Mouse (Mus musculus) large intestine, adult 2 months (tissue): Measurements from ENCODE around the gene Tppp2. TPM values are rescaled to one million over a fixed set of nuclear protein-coding genes. Genes with fewer than 3 reads are reported as not detected.
"Not testable (repeated sequence)": the region's sequence is repeated elsewhere in the genome, so short reads cannot be mapped to it uniquely, and the experiment has no call there.

Experiments
- DNase-seq: peaks from one replicate; pipeline ENCODE4 v3.0.0-alpha.2; 2012; ENCODE audit warnings: low read depth, low spot score
- WGBS: fragments of 180-500 bp; shearing (Covaris S2); methylation state at CpG from one replicate; pipeline ENCODE4 v1.1.7; 2018; 5-methylcytosine and 5-hydroxymethylcytosine counted together
- polyA plus RNA-seq: library from polyadenylated mRNA; depleted of rRNA; stranded (reverse); fragments of >200 nt; gene quantifications from 2 replicates; pipeline ENCODE4 v1.2.3, GENCODE M21; 2012

Gene Tppp2
- polyA plus RNA-seq, 1 experiment, result not detected

DNA sequence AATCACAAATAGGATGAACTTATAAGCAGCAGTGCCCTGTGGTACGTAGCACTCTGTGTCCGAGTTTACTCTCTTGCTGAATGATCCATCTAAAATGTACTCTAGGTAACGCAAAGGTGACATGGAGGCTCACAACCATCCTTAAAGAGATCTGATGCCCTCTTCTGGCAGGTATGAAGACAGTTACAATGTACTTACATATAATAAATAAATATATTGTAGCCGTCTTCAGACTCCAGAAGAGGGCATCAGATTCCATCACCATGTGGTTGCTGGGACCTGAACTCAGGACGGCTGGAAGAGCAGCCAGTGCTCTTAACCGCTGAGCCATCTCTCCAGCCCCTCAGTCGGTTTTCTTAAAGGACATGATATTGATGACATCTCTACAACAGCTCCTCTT is 13.5 kb upstream of the Tppp2 start:
- no peak for DNase-seq
- WGBS, result 49% methylated on average over 7 of the region's 7 CpGs

DNA sequence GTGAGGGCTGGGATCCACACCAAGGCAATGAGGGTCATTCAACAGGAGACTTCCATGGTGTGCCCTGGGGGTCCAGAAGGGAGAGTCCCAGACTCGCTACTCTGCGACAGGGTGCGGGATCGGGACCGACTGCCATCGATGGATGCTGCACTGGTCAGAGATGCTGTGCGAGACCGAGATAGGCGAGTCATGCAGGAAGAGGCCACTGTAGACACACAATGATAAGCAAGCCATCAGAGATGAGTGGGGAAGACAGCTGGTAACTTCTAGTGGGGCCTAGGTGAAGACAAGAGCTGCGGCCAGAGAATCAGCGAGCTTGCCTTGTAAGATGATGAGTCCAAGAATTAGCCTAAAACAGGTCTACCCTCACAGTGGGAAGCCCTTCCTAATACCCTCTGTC is 12.1 kb upstream of the Tppp2 start:
- WGBS, result 92% methylated on average over 11 of the region's 11 CpGs
- no peak for DNase-seq

DNA sequence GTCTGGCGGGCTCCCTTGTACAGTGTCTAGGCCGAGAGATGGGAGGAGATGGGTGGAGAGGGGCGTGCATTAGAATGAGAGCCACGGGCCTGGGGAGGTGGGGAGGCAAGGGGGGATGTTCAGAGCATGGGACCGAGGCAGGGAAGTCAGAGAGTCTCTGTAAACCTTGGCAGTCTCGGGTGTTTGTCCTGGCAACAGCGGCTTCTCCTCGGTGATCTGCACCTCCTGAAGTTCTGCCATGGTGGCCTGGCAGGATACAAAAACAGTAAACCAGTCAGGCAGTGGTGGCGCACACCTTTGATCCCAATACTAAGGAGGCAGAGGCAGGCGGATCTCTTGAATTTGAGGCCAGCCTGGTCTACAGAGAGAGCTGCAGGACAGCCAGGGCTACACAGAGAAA is 6.9 kb upstream of the Tppp2 start:
- WGBS, result 88% methylated on average over 10 of the region's 10 CpGs
- DNase-seq, result no peak

DNA sequence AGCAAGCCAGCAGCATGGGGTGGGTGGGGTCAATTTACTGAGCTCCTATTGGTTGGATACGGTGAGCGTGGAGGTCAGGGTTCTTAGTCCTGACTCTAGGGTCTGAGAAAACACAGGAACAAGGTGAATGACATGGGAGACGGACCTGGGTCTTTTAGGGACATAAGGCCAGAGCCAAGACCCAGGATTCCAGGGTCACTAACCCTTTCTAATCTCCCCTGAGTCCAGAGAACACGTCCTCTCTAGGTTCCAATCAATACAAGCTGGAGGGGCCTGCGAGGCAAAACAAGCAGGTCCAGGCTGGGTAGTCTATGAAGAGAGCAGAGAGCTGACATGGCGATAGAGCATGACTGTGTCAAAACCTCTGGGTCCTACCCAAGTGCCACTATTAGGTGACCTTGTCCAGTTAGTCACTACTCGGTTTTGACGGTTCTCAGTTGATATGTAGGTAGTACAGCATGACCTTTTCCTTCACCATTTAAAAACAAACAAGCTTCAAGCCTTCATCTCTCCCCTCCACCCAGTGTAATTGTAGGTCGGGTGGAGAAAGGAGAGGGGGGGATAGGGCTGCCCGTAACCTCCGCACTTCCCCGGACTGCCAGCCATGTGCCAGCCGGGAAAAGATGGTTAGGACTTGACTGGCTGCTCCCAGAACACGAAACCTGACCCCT is 5.7 kb upstream of the Tppp2 start:
- 11% methylated on average over 14 of the region's 14 CpGs for WGBS
- DNase-seq, result no peak

DNA sequence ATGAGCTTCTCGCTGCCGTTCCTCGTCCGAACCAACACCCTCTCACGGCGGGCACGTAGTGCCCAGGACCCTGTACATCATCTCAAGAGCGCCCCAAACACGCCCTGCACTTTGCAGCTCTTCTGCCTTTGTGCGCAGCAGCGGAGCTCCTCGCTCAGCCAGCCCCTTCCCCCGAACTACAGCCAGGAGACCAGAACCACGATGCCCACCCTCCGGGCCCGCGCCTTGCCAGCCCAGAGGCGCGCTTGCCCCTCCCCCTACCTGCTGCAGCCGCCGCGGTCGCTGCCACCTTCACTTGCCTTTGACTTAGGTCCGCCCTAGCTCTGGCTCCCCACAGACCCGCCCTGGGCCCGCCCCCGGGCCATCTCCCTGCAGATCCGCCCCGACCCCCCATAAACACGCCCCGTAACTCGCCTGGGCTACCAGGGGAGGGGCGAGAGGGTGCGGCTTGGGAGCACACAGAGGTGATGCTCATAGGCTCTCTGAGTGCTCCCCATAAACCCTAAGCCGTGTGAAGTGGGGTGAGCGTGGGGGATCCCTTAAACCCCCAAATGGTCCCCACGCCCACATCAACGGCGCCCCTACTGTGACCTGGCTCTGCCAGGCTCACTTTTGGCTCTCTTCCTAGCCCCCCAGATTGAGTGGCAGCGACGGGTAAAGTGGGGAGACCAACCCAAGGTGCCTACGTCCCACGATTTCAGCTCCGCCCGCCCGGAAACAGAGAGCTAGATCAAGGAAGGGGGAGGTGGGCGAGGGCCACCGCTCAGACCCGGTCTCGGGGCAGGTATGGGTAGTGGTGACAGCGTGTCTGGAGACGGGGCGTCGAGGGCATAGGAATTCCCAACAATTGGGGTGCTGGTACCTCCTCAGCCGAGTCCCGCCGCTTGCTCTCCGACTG is 4.9 kb upstream of the Tppp2 start:
- WGBS, result under 1% methylated on average over 58 of the region's 58 CpGs
- DNase-seq, result peak; percentile 78

DNA sequence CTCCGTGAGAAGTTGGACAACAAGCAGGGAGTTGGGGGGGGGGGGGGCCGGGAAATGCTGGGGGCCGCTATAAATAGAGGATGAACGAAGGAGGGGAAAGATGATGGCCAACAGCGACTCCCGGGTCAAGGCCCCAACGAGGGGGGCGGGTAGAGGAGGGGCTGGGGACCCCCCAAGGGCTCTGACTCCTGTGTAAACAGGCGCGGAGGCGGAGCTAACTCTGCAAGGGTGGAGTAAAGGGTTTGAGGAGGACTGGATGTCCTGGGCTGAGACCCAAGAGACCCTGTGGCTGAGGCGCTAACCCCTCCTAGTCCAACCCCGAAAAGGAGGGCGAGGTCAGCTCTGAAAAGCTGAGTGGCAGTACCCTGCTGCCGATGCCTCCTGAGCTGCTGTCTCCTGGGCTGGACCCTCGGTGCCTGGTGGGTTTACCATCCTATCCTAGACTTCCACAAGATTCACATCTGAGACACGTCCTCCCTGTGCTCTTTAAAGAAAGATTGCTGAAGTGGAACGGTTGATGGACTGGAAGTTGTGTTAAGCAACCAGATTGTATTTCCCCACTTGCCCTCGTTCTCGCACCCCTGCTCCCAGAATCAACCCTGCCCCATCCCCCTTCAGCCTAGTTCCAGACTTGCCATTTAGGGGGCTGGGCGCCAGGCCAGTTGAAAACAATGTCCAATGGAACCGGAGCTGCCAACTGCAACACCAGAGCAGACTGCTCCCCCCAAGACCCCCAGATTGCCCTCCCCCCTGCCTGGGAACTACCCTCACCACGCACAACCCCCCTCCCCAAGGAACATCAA is 4.1 kb upstream of the Tppp2 start, which contains the start of gene Ndrg2:
TSS of gene Ndrg2 (minus strand) at position 199 of the 803 bp plus-strand sequence.
- DNase-seq, result no peak
- whole genome bisulfite sequencing, result 14% methylated on average over 23 of the region's 23 CpGs

DNA sequence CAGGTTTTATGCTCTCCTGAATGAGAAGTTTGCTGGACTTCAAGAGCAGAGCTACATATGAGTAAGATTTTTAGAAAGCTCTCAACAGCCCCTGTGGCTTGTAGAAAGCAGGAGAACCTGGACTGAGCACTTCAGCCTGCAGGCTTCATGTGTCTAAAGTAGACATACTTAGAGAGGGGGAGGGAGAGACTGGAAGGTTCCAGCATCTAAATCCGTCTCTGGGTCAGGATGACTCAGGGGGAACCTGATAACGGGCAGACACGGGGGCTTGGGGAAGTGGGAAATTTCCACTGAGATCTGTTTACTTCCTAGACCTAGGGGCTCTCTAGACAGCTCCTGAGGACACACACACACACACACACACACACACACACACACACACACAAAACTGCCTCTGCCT is 3.2 kb upstream of the Tppp2 start:
- DNase-seq, result no peak
- WGBS, result 20% methylated on average over 3 of the region's 3 CpGs

DNA sequence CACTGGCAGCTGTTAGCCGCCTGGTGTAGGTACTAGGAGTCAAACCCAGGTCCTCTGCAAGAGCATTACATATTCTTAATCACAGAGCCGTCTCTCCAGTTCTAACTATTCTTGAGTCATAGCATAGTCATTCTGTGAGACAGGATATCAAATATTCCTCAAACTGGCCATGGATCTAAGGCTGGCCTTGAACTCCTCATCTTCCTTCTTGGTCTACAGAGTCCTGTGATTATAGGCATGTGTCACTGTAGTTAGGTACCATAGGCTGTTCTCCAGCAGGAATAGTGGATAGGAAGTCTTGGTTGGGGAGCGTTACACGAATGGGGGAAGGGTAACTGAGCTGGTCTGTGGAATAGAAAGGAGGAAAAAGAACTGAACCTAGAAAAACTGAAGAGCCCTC is 1.7 kb upstream of the Tppp2 start:
- DNase-seq, result no peak
- 90% methylated on average over 4 of the region's 4 CpGs for WGBS

DNA sequence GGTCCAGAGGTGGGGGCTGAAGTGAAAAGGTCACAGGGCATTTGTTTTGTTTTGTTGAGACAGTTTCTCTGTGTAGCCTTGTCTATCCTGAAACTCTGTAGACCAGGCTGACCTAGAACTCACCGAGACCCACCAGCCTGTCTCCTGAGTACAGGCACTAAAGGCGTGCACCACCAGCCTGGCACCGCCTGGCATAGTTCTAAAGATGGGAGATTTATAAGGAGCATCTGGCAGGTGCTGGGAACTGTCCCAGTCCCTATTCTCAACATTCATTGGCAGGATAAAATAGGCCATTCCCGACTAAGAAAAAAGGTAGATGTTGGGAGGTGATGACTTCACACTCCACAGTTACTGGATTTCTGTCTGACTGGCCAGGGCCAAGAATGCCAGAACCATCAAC is 741 bp downstream of the Tppp2 start:
- WGBS, result 85% methylated on average over 4 of the region's 4 CpGs
- DNase-seq, result no peak

DNA sequence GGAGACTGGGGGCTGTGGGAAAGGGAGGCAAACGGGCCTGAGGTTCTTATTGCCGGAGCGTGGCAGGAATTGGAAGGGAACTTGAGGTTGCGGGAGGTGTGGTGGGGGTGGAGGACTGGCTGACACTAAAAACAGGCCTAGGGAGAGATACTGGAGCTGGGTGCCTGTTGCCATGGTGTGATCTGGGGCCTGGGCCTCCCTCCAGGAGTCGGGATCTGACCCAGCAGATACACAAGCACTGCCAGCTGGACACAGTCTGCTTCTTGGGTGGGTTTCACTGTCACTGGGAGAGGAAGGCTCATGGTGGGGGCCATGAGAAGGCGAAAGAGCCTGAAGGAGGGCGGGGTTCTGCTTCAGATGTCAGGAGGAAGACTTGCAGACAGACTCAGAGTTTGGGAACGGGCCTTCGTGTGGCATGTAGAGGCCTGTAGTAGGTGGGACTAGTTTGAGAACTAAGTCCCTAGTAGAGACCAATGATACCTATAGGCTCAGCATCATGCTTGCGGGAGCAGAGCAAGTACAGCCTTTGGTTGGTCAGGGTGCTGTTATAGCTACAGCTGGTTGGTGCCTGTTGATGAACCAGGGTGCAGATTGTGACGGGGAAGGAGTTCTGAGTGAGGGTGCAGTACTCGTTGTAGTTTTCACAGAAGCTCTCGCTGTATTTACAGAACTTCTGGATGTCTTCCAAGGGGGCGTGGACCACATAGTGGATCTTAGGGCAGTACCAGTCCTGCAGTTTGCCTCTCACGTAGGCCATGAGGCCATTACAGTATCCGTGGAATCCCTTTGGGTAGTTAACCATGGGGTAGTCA is 3.7 kb downstream of the Tppp2 start:
- no peak for DNase-seq

DNA sequence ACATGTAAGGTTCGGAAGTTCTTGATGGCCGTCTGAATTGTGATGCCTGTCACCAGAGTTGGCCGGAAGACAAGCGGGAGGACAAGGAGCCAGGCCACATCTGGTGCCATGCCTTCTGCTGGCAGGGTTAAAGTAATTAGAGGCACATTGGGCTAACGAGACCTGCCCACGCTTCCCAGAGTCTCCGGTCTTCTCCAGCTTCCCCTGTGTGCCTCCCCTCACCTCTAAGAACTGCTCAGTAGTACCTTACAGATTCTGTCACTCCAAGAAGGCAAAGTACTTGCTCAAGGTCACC is 4.3 kb downstream of the Tppp2 start, which contains the start of gene Rnase13:
TSS of gene Rnase13 (minus strand) at position 203 of the 295 bp plus-strand sequence.
- WGBS, result 73% methylated on average over 7 of the region's 7 CpGs
- DNase-seq, result no peak

More for the DNA sequence above, 3.7 kb downstream of the Tppp2 start:
- 47% methylated on average over 16 of the region's 16 CpGs for WGBS

DNA sequence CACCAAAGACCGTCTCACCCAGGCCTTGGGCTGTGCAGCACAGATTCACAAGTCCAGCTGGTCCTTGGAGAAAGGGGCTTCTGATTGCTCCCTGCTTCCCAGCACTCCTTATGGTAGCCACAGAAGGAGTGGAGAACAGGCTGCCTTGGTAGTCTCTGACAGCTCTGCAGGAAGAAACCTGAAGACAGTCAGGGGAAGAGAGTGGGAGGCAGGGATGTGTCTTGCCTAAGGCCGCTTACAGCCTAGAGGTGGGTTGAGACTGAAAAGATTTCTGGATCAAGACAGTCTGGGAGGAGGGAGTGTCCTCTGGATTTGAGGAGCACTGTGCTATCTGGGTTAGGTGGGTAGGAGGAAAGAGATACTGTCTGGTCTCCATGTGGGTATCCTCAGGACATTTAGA is 4.7 kb downstream of the Tppp2 start:
- DNase-seq, result no peak
- 95% methylated on average over 2 of the region's 2 CpGs for WGBS

DNA sequence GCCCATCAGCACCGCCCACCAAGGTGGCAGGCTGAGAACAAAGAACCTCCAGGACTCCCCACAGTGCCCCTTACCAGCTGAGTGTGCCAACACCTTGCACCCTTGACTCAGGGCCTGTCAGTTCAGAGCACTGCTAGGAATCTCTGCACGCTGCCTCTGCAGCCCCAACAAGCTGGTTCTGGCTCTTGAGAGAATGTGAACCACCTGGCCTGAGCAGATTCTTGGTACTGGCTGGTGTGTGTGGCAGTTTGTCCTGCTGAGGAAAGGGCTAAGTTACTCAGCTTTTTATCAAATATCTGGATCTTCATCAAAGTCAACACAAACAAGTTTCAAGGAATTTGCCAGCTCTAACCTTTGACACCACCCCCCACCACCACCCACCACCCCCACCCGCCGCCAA is 5.3 kb downstream of the Tppp2 start:
- no peak for DNase-seq
- WGBS, result 90% methylated on average over 4 of the region's 4 CpGs

DNA sequence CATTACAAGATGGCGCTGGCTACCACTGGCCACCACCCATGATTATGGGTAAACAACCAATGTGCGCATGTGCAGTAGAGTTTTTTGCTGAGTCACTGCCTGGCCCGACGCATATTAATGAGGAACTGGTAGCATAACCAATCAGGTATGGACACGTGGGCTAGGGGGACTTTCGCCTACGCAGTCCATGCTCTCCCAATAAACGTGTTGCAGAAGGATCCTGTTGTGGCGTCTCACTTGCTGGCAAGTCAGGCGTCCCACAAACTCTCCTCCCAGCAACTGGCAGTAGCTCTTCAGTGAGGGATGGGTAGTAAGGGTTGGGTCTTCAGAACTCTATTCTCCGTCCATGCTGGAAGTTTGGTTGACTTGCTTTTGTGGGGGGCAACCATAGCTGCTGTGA is 8.7 kb downstream of the Tppp2 start:
- 97% methylated on average over 11 of the region's 11 CpGs for WGBS

DNA sequence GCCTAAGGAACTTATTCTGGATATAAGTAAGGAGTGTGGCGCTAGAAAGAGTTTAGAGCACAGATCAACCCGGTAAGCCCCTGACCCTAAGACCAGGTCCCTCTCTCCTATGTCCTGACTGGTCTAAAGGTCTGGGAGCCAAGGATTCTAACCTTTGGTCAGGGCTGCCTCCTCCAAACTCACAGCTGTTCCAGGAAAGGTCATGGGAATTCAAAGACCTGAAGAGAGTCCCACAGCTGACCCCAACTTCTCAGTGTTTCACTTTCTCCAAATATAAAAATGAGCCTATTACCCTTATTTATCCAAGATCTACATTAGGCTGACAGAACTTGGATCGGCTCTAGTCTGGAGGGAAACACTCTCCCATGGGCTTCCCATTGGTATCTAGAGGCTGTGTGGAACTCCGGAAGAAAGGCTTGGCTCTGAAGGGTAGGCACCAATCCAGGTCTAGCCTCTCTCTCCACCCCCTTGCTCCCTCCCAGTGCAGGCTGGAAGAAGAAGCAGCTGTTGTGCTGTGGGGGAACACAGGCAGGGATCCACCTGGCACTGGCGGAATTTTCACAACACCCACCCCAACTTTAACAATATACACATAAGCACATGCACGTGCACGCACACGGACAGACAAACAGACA is 11.2 kb downstream of the Tppp2 start:
- no peak for DNase-seq
- 47% methylated on average over 8 of the region's 8 CpGs for WGBS

More for the DNA sequence above, 8.7 kb downstream of the Tppp2 start:
- not testable (repeated sequence) for DNase-seq

DNA sequence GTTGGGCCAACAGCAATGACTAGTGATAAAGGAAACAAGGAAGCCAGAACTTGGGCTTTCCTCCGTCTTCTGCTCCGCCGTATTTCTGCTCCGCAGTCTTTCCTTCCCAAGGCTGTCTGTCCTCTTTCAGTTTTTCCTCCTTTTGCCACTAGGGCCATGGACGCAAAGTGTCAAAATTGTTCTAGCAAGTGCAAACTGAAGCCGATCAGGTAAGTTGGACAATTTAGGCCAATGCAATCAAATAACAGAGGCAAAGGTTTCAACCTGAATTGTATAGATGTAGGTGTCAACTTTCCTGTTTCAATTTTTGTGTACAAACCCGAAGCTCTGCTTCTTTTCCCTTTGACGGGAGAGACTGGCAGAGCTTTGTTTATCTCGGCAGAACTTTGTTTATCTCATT is 11.7 kb downstream of the Tppp2 start:
- no peak for DNase-seq
- WGBS, result 37% methylated on average over 9 of the region's 9 CpGs

DNA sequence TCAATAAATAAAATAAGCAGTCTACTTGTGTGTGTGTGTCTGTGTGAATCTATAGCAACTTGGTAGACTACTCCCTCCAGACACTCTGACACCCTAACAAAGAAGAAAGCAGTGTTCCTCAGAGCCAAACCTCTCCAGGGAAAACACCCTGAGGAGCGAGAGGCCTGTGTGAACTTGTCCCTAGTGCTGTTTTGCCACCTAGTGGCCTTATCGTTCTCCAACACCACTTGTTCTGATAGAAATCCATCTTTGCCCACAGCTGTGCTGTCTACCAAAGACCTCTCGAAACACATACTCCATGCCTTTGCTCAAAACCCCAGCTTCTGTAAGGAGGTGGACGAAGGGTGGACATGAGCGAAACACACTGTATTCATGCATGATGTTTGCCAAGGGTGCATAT is 12.6 kb downstream of the Tppp2 start:
- no peak for DNase-seq
- WGBS, result 23% methylated on average over 5 of the region's 5 CpGs

DNA sequence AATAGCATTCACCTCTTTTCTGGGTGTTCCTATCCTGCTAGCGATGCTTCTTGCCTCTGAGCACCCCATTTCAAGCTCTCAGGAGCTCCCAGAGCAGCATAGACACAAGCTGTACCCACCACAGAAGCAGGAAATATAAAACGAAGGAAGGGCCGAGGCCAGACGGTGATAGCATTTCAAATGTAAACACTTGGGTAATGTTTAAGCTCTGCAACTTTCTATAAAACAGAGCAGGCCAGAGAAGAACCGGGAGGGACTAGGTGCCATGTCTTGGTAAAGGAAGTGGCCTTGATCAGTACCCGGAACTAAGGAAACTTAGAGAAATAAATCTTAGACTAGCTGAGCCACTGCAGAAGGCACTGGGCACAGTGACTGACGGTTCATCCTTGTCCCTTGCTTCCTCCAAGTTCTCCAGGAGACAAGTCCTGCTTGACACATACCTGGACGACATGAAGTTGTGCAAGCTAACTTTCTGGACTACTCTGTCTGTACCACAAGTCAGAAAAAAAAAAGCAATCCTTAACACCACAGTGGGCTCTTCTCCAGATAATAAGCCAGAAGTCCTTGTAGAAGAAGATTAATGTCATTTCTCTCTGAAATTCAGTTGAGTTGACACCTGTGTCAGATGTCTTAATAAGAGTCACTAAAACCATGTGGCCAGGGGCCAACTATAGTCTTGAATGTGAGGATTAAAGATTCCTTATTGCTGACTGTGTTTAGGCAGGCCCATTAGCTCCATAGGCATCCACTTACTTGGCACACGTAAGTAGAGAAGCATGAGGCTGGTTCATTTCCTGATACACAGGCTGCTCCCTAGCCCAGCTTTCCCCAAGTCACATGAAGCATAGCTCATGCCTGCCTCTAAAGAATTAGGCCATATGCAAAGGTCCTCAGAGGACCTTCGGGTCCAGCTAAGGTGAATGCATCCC is 14.1 kb downstream of the Tppp2 start:
- no peak for DNase-seq
- WGBS, result 12% methylated on average over 10 of the region's 10 CpGs
